Mouse (Mus musculus) bone marrow, adult 2 months (tissue): ENCODE results near the gene Kpna2.

ENCODE experiments used
- CTCF ChIP-seq: fragments of 200-500 bp; IDR thresholded peaks from 2 replicates; pipeline ENCODE4 v1.5.1; 2011; ENCODE audit warnings: low read length, control low read depth; ENCODE audit not compliant: control insufficient read depth, insufficient read depth
- POLR2A ChIP-seq: fragments of 200-500 bp; IDR thresholded peaks from 2 replicates; pipeline ENCODE4 v1.6.1; 2011; ENCODE audit warnings: low read depth, mild to moderate bottlenecking, control low read depth, low read length, borderline replicate concordance; ENCODE audit not compliant: control insufficient read depth

DNA sequence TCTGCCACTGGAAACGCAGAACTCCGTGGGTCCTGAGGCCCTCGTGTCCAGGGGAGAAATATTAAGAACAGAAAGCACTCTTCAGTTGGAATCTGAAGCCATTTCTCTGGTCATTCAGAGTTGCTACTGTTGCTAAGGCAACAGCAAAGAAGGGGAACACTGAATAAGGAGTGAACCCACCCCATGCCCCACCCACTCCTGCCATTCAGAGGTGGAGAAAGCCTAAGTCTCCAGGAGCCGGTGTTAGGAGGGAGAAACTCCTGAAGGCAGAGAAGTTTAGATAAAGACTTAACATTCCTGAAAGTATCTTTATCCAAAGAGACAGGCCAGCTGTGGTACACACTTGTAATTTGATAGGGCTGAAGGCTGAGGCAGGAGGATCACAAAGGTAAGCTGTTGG is 20.0 kb upstream of the Kpna2 start:
- TF ChIP-seq CTCF = no peak
- no peak for TF ChIP-seq POLR2A
